8 mouse cellular contexts compared by ENCODE assay signal in the genomic region with DNA sequence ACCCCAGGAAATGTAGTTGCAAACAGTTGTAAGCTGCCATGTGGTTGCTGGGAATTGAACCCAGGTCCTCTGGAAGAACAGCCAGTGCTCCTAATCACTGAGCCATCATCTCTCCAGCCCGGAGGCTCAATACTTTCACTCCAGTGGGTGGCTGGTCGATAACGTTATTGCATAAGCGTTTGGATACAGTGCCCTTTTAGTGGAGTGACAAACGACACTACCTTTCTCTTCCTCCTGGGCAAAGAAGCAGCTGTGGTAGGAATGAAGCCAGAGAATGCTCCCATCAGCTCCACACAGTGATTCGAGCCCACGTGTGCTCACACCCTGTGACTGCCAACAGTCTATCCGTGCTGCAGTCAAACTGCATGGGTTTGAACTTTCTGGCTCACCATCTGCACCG. TPM values are rescaled to one million over a fixed set of nuclear protein-coding genes. Genes with fewer than 3 reads are reported as not detected.
DNase-seq lines count a peak whose midpoint lies in the region; ATAC-seq and TF ChIP-seq lines count a peak whose summit lies in the region.
"Had no signal": no experiment of that assay in that cellular context is flagged by ENCODE, and none has a peak within 500 bp of the region (broad histone marks: within the 10 kb centered on the region; RNA-seq: fewer than 3 reads in every experiment).

No protein-coding gene starts in this region.

- DNase-seq in lung, adult 18-20 months: no peak
- no peak for DNase-seq in forebrain, embryonic 11.5 days (ENCODE audit: low spot score)
- DNase-seq in limb, embryonic 14.5 days (ENCODE audit: low spot score): no peak
- no peak for DNase-seq in retina, embryonic 14.5 days (ENCODE audit: low spot score)
- no peak for DNase-seq in left cerebral cortex, adult 9 months (ENCODE audit: low spot score in 2 of 2)

- peak overlapping the region; percentile 57 for H3K4me3 ChIP-seq in lung, embryonic 15.5 days
- peak overlapping the region; percentile 59 for H3K4me3 ChIP-seq in forebrain, embryonic 11.5 days (ENCODE audit: low read depth, low read length)
- H3K4me3 ChIP-seq in limb, embryonic 14.5 days (replicated peaks; ENCODE audit: low read length): peak overlapping the region; percentile 65
- H3K4me3 ChIP-seq in stomach, embryonic 16.5 days (replicated peaks; ENCODE audit: low read length): peak overlapping the region; percentile 85

- peaks cover 24% of the 10 kb centered on the region for H3K36me3 ChIP-seq in lung, embryonic 15.5 days
- peaks cover 16% of the 10 kb centered on the region for H3K36me3 ChIP-seq in forebrain, embryonic 11.5 days (ENCODE audit: control insufficient read depth, insufficient read depth, low read length)
- peaks cover 25% of the 10 kb centered on the region for H3K36me3 ChIP-seq in limb, embryonic 14.5 days (ENCODE audit: control insufficient read depth, insufficient read depth, low read length)
- peaks cover 12% of the 10 kb centered on the region for H3K36me3 ChIP-seq in stomach, embryonic 16.5 days (ENCODE audit: control insufficient read depth, insufficient read depth, low read length)

- H3K9me3 ChIP-seq in lung, embryonic 15.5 days: no peaks in the 10 kb centered on the region
- no peaks in the 10 kb centered on the region for H3K9me3 ChIP-seq in forebrain, embryonic 11.5 days (ENCODE audit: control insufficient read depth, low read length)
- no peaks in the 10 kb centered on the region for H3K9me3 ChIP-seq in limb, embryonic 14.5 days (ENCODE audit: control insufficient read depth, low read length)
- no peaks in the 10 kb centered on the region for H3K9me3 ChIP-seq in stomach, embryonic 16.5 days (replicated peaks; ENCODE audit: control insufficient read depth, low read length)

- peak overlapping the region; percentile 67; the same call in 1 of the 2 replicates for H3K9ac ChIP-seq in lung, embryonic 15.5 days
- peak overlapping the region; percentile 86; the same call in 1 of the 2 replicates for H3K9ac ChIP-seq in forebrain, embryonic 11.5 days (ENCODE audit: low read length)
- peak overlapping the region; percentile 61 for H3K9ac ChIP-seq in limb, embryonic 14.5 days (ENCODE audit: low read depth, low read length, severe bottlenecking)
- peak overlapping the region; percentile 76 for H3K9ac ChIP-seq in stomach, embryonic 16.5 days (ENCODE audit: low read length)

- no peak for ATAC-seq in lung, embryonic 15.5 days (ENCODE audit: borderline replicate concordance, extremely low read depth, low FRiP score, low TSS enrichment)
- no peak for ATAC-seq in forebrain, embryonic 11.5 days (replicated peaks; ENCODE audit: low FRiP score)
- no peak for ATAC-seq in limb, embryonic 14.5 days (ENCODE audit: low FRiP score, low read depth)
- no peak for ATAC-seq in stomach, embryonic 16.5 days (ENCODE audit: insufficient read depth, low FRiP score)
- ATAC-seq: inflammation-experienced regulatory T-cells, adult 6 months had no signal

- H3K27me3 ChIP-seq in lung, embryonic 15.5 days: peaks cover 10% of the 10 kb centered on the region
- H3K27me3 ChIP-seq in forebrain, embryonic 11.5 days (ENCODE audit: control insufficient read depth, insufficient read depth, low read length): 0 out of 2 replicates have a peak, but pooled peaks cover 2% of the 10 kb centered on the region
- H3K27me3 ChIP-seq in limb, embryonic 14.5 days (ENCODE audit: control insufficient read depth, insufficient read depth, low read length): 0 out of 2 replicates have a peak, but pooled peaks cover 3% of the 10 kb centered on the region
- peaks cover 5% of the 10 kb centered on the region; the same call in 1 of the 2 replicates for H3K27me3 ChIP-seq in stomach, embryonic 16.5 days (ENCODE audit: control insufficient read depth, insufficient read depth, low read length)

- WGBS in lung, embryonic 15.5 days: 64% methylated on average over 9 of the region's 9 CpGs
- 83% methylated on average over 9 of the region's 9 CpGs for WGBS in forebrain, embryonic 11.5 days
- 76% methylated on average over 9 of the region's 9 CpGs for WGBS in limb, embryonic 14.5 days
- 67% methylated on average over 9 of the region's 9 CpGs for WGBS in stomach, embryonic 16.5 days

- H3K4me1 ChIP-seq in lung, embryonic 15.5 days: peaks cover 22% of the 10 kb centered on the region
- peaks cover 13% of the 10 kb centered on the region; the same call in 1 of the 2 replicates for H3K4me1 ChIP-seq in forebrain, embryonic 11.5 days (replicated peaks; ENCODE audit: control insufficient read depth, insufficient read depth, low read length)
- H3K4me1 ChIP-seq in limb, embryonic 14.5 days (ENCODE audit: control insufficient read depth, insufficient read depth, low read length): peaks cover 16% of the 10 kb centered on the region; the same call in 1 of the 2 replicates
- H3K4me1 ChIP-seq in stomach, embryonic 16.5 days (ENCODE audit: control insufficient read depth, insufficient read depth, low read length): peaks cover 15% of the 10 kb centered on the region

- H3K4me2 ChIP-seq in lung, embryonic 15.5 days: peak overlapping the region; percentile 83
- H3K4me2 ChIP-seq in forebrain, embryonic 11.5 days (ENCODE audit: low read depth, low read length, severe bottlenecking): peak overlapping the region; percentile 81
- H3K4me2 ChIP-seq in limb, embryonic 14.5 days (replicated peaks; ENCODE audit: low read depth, low read length, severe bottlenecking): peak overlapping the region; percentile 79
- H3K4me2 ChIP-seq in stomach, embryonic 16.5 days (ENCODE audit: low read depth, low read length): peak overlapping the region; percentile 96

- H3K27ac ChIP-seq in lung, embryonic 15.5 days: no peak overlapping the region
- H3K27ac ChIP-seq in forebrain, embryonic 11.5 days (ENCODE audit: low read depth, low read length): no peak overlapping the region
- no peak overlapping the region for H3K27ac ChIP-seq in limb, embryonic 14.5 days (replicated peaks; ENCODE audit: low read depth, low read length)
- no peak overlapping the region for H3K27ac ChIP-seq in stomach, embryonic 16.5 days (ENCODE audit: low read length)

- no peak for TF ChIP-seq POLR2A in limb, embryonic 14.5 days (IDR thresholded peaks at IDR 0.05; ENCODE audit: borderline replicate concordance, extremely low read depth, insufficient read depth, insufficient read length)

RNA-seq across cellular contexts. Expression of a gene that starts 1.1 kb away (rescaled TPM):
- 161 and 175 TPM in 2 replicates for polyA plus RNA-seq in lung, embryonic 15.5 days (2015; fragmentation: Nextera tagmentation; extraction: Ambion mirVana)
- 144 and 159 TPM in 2 replicates for polyA plus RNA-seq in forebrain, embryonic 11.5 days (2014; fragmentation: Nextera tagmentation; extraction: Ambion mirVana)
- 124 and 164 TPM in 2 replicates for polyA plus RNA-seq in limb, embryonic 14.5 days (2012; rRNA removed)
- polyA plus RNA-seq in limb, embryonic 14.5 days (2014; fragmentation: Nextera tagmentation; extraction: Ambion mirVana): 58.3 and 72.1 TPM in 2 replicates
- polyA plus RNA-seq in stomach, embryonic 16.5 days (2015; fragmentation: Nextera tagmentation; extraction: Ambion mirVana): 158 and 177 TPM in 2 replicates

RNA-seq across cellular contexts. Expression of a gene that starts 3.9 kb away (rescaled TPM):
- polyA plus RNA-seq in lung, embryonic 15.5 days (2015; fragmentation: Nextera tagmentation; extraction: Ambion mirVana): 0.05 and 0.07 TPM in 2 replicates
- 0.47 and 0.64 TPM in 2 replicates for polyA plus RNA-seq in forebrain, embryonic 11.5 days (2014; fragmentation: Nextera tagmentation; extraction: Ambion mirVana)
- polyA plus RNA-seq in limb, embryonic 14.5 days (2012; rRNA removed): 5.3 and 6.0 TPM in 2 replicates
- polyA plus RNA-seq in limb, embryonic 14.5 days (2014; fragmentation: Nextera tagmentation; extraction: Ambion mirVana): 0.32 and 0.57 TPM in 2 replicates
- 0.09 and 0.62 TPM in 2 replicates for polyA plus RNA-seq in stomach, embryonic 16.5 days (2015; fragmentation: Nextera tagmentation; extraction: Ambion mirVana)

RNA-seq across cellular contexts. Expression of a gene that starts 7.9 kb away (rescaled TPM):
- polyA plus RNA-seq in lung, embryonic 15.5 days (2015; fragmentation: Nextera tagmentation; extraction: Ambion mirVana): 1,786 and 1,890 TPM in 2 replicates
- polyA plus RNA-seq in forebrain, embryonic 11.5 days (2014; fragmentation: Nextera tagmentation; extraction: Ambion mirVana): 2,945 and 3,022 TPM in 2 replicates
- 1,132 and 1,227 TPM in 2 replicates for polyA plus RNA-seq in limb, embryonic 14.5 days (2012; rRNA removed)
- 1,659 and 1,732 TPM in 2 replicates for polyA plus RNA-seq in limb, embryonic 14.5 days (2014; fragmentation: Nextera tagmentation; extraction: Ambion mirVana)
- 1,208 and 1,239 TPM in 2 replicates for polyA plus RNA-seq in stomach, embryonic 16.5 days (2015; fragmentation: Nextera tagmentation; extraction: Ambion mirVana)

RNA-seq across cellular contexts. Expression of a gene that starts 11.2 kb away (rescaled TPM):
- 0.61 and 0.86 TPM in 2 replicates for polyA plus RNA-seq in lung, embryonic 15.5 days (2015; fragmentation: Nextera tagmentation; extraction: Ambion mirVana)
- polyA plus RNA-seq in forebrain, embryonic 11.5 days (2014; fragmentation: Nextera tagmentation; extraction: Ambion mirVana): 2.7 and 3.7 TPM in 2 replicates
- 8.6 and 9.8 TPM in 2 replicates for polyA plus RNA-seq in limb, embryonic 14.5 days (2012; rRNA removed)
- polyA plus RNA-seq in limb, embryonic 14.5 days (2014; fragmentation: Nextera tagmentation; extraction: Ambion mirVana): 2.7 and 3.1 TPM in 2 replicates
- 0.66 and 0.72 TPM in 2 replicates for polyA plus RNA-seq in stomach, embryonic 16.5 days (2015; fragmentation: Nextera tagmentation; extraction: Ambion mirVana)

RNA-seq across cellular contexts. Expression of a gene that starts 23.2 kb away (rescaled TPM):
- 0.16 and 0.25 TPM in 2 replicates for polyA plus RNA-seq in lung, embryonic 15.5 days (2015; fragmentation: Nextera tagmentation; extraction: Ambion mirVana)
- 0.23 TPM in 1 of 2 replicates, not detected in the other for polyA plus RNA-seq in forebrain, embryonic 11.5 days (2014; fragmentation: Nextera tagmentation; extraction: Ambion mirVana)
- polyA plus RNA-seq in limb, embryonic 14.5 days (2012; rRNA removed): 1.1 and 1.5 TPM in 2 replicates
- polyA plus RNA-seq in limb, embryonic 14.5 days (2014; fragmentation: Nextera tagmentation; extraction: Ambion mirVana): 0.19 and 0.53 TPM in 2 replicates
- 0.21 and 0.37 TPM in 2 replicates for polyA plus RNA-seq in stomach, embryonic 16.5 days (2015; fragmentation: Nextera tagmentation; extraction: Ambion mirVana)
- polyA plus RNA-seq: inflammation-experienced regulatory T-cells, adult 6 months had no signal
